Mouse (Mus musculus) spleen, adult 10 weeks (tissue): Measurements from ENCODE around the gene 4921517D22Rik. TPM values are rescaled to one million over a fixed set of nuclear protein-coding genes. Genes with fewer than 3 reads are reported as not detected.

Experiments used
- polyA plus RNA-seq: library from polyadenylated mRNA; stranded (reverse); fragments of 350-450 nt; fragmentation: Illumina TruSeq; extraction: RNeasy Lipid Tissue Mini Kit (QIAGEN cat#74804); gene quantifications from one replicate; pipeline ENCODE4 v1.2.3, GENCODE M21; 2015; ENCODE audit warnings: low replicate concordance; ENCODE audit not compliant: insufficient read depth

Gene 4921517D22Rik
- polyA plus RNA-seq = not detected

GRCm38 (mm10) chr13:59694008-59694407, at the start of gene 4921517D22Rik:
TSS of gene 4921517D22Rik (minus strand) at chr13:59694108.

GRCm38 (mm10) chr13:59731652-59732051, 37.7 kb upstream of the 4921517D22Rik start, which contains the start of gene Spata31d1d:
TSS of gene Spata31d1d (minus strand) at chr13:59731752.

GRCm38 (mm10) chr13:59711984-59712383, 18.1 kb upstream of the 4921517D22Rik start, which contains the start of gene Spata31d1b:
TSS of gene Spata31d1b (plus strand) at chr13:59712284.

GRCm38 (mm10) chr13:59710230-59710629, 16.3 kb upstream of the 4921517D22Rik start, which contains the start of gene Spata31d1a:
TSS of gene Spata31d1a (minus strand) at chr13:59710330.

GRCm38 (mm10) chr13:59675151-59676011, 18.5 kb downstream of the 4921517D22Rik start, which contains the start of gene Golm1:
TSS of gene Golm1 (minus strand) at chr13:59675811.

Other genes starting within 250 kb of the 4921517D22Rik start
- gene Agtpbp1, start 108.9 kb downstream of the 4921517D22Rik start, polyA plus RNA-seq = 52.0 TPM
- 87.3 TPM for gene Naa35, start 108.8 kb downstream of the 4921517D22Rik start, polyA plus RNA-seq
- gene Golm1, start 18.3 kb downstream of the 4921517D22Rik start, polyA plus RNA-seq = 25.2 TPM
- not detected for gene Spata31d1a, start 16.2 kb upstream of the 4921517D22Rik start, polyA plus RNA-seq
- not detected for gene Spata31d1b, start 18.2 kb upstream of the 4921517D22Rik start, polyA plus RNA-seq
- not detected for gene Spata31d1d, start 37.6 kb upstream of the 4921517D22Rik start, polyA plus RNA-seq
- gene 1700014D04Rik, start 52.6 kb upstream of the 4921517D22Rik start, polyA plus RNA-seq = not detected
- 134 TPM for gene Isca1, start 75.7 kb upstream of the 4921517D22Rik start, polyA plus RNA-seq
- not detected for gene Gm49354, start 88.1 kb upstream of the 4921517D22Rik start, polyA plus RNA-seq
- gene Tut7, start 129.0 kb upstream of the 4921517D22Rik start, polyA plus RNA-seq = 168 TPM